Mouse (Mus musculus) bone marrow, adult 2 months (tissue): Measurements from ENCODE around the gene Vps26b.

Experiments used
- CTCF ChIP-seq: fragments of 200-500 bp; IDR thresholded peaks from 2 replicates; pipeline ENCODE4 v1.5.1; 2011; ENCODE audit warnings: low read length, control low read depth; ENCODE audit not compliant: control insufficient read depth, insufficient read depth
- POLR2A ChIP-seq: fragments of 200-500 bp; IDR thresholded peaks from 2 replicates; pipeline ENCODE4 v1.6.1; 2011; ENCODE audit warnings: low read depth, mild to moderate bottlenecking, control low read depth, low read length, borderline replicate concordance; ENCODE audit not compliant: control insufficient read depth

DNA sequence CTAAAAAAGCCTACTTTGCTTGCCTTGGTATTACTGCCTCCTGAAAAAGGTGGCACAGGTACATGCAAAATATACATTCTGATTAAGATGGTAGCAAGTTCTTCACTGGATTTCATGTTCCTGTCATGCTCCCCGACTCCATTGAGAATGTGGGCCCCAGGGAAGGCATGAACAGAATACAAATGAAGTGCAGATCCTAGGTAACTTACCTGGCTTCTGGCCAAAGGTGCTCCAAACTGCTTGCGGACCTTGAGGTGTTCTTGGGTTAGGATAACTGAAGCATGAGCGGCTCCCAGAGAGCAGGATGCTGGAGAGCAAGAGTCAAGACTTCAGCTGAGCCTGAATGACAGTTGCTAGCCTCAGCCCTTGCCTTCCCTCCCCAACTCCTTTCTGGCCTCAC is 51.1 kb downstream of the Vps26b start:
- no peak for TF ChIP-seq CTCF
- TF ChIP-seq POLR2A, result no peak
